Mouse (Mus musculus): ENCODE results near the gene Gm17720. TPM values are rescaled to one million over a fixed set of nuclear protein-coding genes. Genes with fewer than 3 reads are reported as not detected.

Gm17720 gene
- total and polyA plus RNA-seq, 2 experiments from 2014 or later: not detected

DNA sequence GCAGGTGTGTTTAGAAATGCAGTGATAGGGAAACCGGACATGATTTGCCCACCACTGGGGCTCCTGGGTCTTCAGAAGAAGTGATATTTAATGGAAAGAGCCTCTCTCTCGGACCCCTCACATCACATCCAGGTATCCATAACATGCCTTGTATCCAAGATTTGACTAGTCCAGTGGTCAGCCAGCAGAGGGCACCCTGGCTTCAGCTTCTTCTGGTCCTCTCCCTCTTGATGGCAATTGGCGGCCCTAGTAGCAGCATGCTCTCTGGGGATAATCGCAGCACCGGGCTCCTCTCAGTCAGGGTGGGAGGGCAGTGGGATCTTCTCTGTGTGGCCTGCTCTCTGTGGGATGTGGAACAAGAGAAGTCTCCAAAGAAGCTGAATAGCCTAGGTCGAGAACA, 17.2 kb upstream of the Gm17720 start:
- TF ChIP-seq CTCF (IDR thresholded peaks at IDR 0.05; ENCODE audit: low read depth): peak; percentile 74
- WGBS: 46% methylated on average over 6 of the region's 6 CpGs
- peak; percentile 65 for DNase-seq (ENCODE audit: low spot score)

DNA sequence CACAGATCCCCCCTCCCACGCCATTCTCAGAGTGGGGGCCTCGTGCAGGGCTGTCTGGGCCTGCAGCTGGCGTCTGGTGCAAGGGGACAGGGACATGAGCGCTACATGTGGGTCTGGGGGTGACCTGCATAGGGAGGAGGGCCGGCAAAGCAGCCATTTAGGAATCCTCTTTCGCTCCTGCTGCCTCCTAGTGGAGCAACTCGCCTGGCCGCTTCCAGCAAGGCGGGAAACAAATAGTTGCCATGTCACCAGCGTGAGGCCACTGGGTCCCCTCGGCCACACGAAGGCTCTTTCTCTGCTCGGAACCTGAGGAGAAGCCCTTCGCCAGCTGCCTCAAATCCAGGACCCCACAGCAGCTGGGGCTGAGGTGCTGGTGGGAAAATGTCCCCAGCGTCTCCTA, 877 bp downstream of the Gm17720 start:
- Histone ChIP-seq H3K27ac (no peak overlapping the region), H3K9ac (replicated peaks; ENCODE audit: low read length) (no peak overlapping the region), H3K4me1 (ENCODE audit: insufficient read depth, low read length) (no peaks in the 10 kb centered on the region), H3K9me3 (ENCODE audit: low read length) (no peaks in the 10 kb centered on the region), H3K36me3 (ENCODE audit: insufficient read depth, low read length) (no peaks in the 10 kb centered on the region), H3K4me3 (ENCODE audit: low read length) (no peak overlapping the region), H3K27me3 (ENCODE audit: insufficient read depth, low read length) (no peaks in the 10 kb centered on the region), H3K4me2 (ENCODE audit: low read depth, low read length) (no peak overlapping the region)
- ATAC-seq (no peak), DNase-seq (ENCODE audit: low spot score) (no peak)
- 88% methylated on average over 15 of the region's 15 CpGs for WGBS
- no peak for TF ChIP-seq CTCF (IDR thresholded peaks at IDR 0.05; ENCODE audit: low read depth)

More for the DNA sequence above, 17.2 kb upstream of the Gm17720 start:
- Histone ChIP-seq H3K27me3 (ENCODE audit: insufficient read depth, low read length) (no peaks in the 10 kb centered on the region), H3K4me3 (ENCODE audit: low read length) (no peak overlapping the region), H3K36me3 (ENCODE audit: insufficient read depth, low read length) (no peaks in the 10 kb centered on the region), H3K27ac (no peak overlapping the region), H3K9ac (replicated peaks; ENCODE audit: low read length) (no peak overlapping the region), H3K4me2 (ENCODE audit: low read depth, low read length) (no peak overlapping the region), H3K4me1 (ENCODE audit: insufficient read depth, low read length) (no peaks in the 10 kb centered on the region), H3K9me3 (ENCODE audit: low read length) (no peaks in the 10 kb centered on the region)
- ATAC-seq: peak; percentile 40; the same call in 1 of the 2 replicates

DNA sequence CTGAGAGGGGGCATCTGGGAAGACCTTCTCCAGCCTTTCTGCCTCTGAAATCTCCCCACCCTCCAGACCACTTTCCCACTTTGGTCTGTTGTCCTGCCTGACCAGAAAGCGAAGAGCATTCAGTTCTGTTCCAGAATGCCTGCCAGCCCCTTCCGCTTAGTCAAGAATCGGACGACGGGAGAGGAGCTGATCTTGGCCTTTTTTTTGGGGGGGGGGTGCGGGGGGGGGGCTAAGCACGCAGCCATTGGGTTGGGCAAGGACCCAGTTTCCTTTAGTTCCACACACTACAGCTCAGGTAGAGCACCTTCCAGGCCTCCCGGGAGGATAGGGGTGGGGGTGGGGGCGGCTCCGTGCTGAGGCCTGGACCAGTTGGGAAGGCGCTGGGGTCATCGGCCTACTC, 1.6 kb downstream of the Gm17720 start, which contains the start of gene Gm21964:
Gm21964 (plus strand) TSS at position 301 of the 400 bp plus-strand sequence.
- Histone ChIP-seq H3K4me3 (ENCODE audit: low read length) (no peak within 1 kb of the TSS), H3K36me3 (ENCODE audit: insufficient read depth, low read length) (no peaks in the 10 kb centered on the region), H3K4me2 (ENCODE audit: low read depth, low read length) (no peak within 1 kb of the TSS), H3K27me3 (ENCODE audit: insufficient read depth, low read length) (no peaks in the 10 kb centered on the region), H3K27ac (no peak within 1 kb of the TSS), H3K4me1 (ENCODE audit: insufficient read depth, low read length) (no peaks in the 10 kb centered on the region), H3K9ac (replicated peaks; ENCODE audit: low read length) (no peak within 1 kb of the TSS), H3K9me3 (ENCODE audit: low read length) (no peaks in the 10 kb centered on the region)
- TF ChIP-seq CTCF (IDR thresholded peaks at IDR 0.05; ENCODE audit: low read depth): no peak
- WGBS: 89% methylated on average over 12 of the region's 12 CpGs
- no peak for ATAC-seq
- DNase-seq (ENCODE audit: low spot score): no peak

DNA sequence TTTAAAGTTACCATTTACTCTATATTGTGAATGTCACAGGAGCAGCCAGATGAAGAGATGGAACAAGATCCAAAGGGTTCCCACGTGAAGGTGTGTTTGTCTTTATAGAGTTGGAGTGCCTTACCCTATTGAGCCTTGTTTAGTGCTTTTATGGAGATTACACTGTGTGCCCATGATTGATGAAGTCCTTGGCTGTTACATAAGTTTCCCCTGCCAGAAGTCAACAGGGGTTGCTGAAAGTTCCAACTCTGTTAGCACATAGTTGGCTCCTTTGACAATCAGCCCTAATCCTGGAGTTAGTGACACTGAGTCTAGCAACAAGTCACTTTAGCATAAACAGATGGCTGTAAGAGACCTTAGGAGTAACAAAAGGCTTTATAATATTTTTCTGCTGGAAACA, 10.7 kb downstream of the Gm17720 start:
- Histone ChIP-seq H3K9ac (replicated peaks; ENCODE audit: low read length) (no peak overlapping the region), H3K27me3 (ENCODE audit: insufficient read depth, low read length) (no peaks in the 10 kb centered on the region), H3K9me3 (ENCODE audit: low read length) (peaks cover 11% of the 10 kb centered on the region; the same call in 1 of the 2 replicates), H3K27ac (no peak overlapping the region), H3K36me3 (ENCODE audit: insufficient read depth, low read length) (peaks cover 29% of the 10 kb centered on the region), H3K4me1 (ENCODE audit: insufficient read depth, low read length) (no peaks in the 10 kb centered on the region), H3K4me2 (ENCODE audit: low read depth, low read length) (no peak overlapping the region), H3K4me3 (ENCODE audit: low read length) (no peak overlapping the region)
- no peak for TF ChIP-seq CTCF (IDR thresholded peaks at IDR 0.05; ENCODE audit: low read depth)
- ATAC-seq: peak; percentile 71; the same call in 1 of the 2 replicates
- peak; percentile 63 for DNase-seq (ENCODE audit: low spot score)
- 25% methylated on average over 1 of the region's 1 CpGs for WGBS

DNA sequence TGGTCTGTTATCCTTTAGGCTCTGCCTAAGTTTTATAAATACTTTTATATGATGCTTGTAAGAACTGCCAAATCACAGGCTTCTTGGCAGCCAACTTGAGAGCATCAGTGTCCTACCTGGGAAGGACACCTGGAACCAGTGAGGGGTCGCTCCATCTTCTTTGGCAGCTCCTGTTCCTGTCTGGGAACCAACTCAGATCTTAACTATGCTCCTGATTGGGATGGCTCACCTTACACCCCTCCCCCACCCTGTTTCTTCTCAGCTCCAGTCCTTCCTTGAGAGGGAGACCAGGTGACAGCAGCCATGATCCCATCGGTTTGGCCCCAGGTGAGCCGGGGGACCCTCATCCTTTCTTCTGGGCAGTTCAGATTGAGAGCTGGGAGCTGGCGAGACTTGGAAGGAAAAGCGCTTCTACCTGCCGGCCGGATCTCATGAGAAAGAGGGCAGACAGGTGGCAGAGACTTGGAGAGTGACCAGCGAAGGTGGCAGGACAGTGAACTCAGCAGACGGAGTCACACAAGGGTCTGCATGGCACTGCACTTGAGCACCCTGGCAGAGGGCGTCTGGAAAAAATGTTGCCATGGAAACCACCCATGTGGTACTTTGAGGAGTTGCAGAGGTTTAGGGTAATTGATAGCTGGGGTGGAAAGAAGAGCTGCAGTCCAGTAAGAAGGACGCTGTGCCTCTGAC, 20.0 kb downstream of the Gm17720 start:
- H3K27ac ChIP-seq: no peak overlapping the region
- 76% methylated on average over 11 of the region's 11 CpGs for WGBS
- DNase-seq (ENCODE audit: low spot score): no peak
- TF ChIP-seq CTCF (IDR thresholded peaks at IDR 0.05; ENCODE audit: low read depth): no peak
- H3K9me3 ChIP-seq (ENCODE audit: low read length): peaks cover 4% of the 10 kb centered on the region; the same call in 1 of the 2 replicates
- 0 out of 2 replicates have a peak, but pooled peaks cover 10% of the 10 kb centered on the region for H3K4me1 ChIP-seq (ENCODE audit: insufficient read depth, low read length)
- ATAC-seq: no peak
- H3K36me3 ChIP-seq (ENCODE audit: insufficient read depth, low read length): peaks cover 35% of the 10 kb centered on the region
- no peak overlapping the region for H3K9ac ChIP-seq (replicated peaks; ENCODE audit: low read length)
- no peak overlapping the region for H3K4me3 ChIP-seq (ENCODE audit: low read length)
- no peak overlapping the region for H3K4me2 ChIP-seq (ENCODE audit: low read depth, low read length)
- H3K27me3 ChIP-seq (ENCODE audit: insufficient read depth, low read length): no peaks in the 10 kb centered on the region

DNA sequence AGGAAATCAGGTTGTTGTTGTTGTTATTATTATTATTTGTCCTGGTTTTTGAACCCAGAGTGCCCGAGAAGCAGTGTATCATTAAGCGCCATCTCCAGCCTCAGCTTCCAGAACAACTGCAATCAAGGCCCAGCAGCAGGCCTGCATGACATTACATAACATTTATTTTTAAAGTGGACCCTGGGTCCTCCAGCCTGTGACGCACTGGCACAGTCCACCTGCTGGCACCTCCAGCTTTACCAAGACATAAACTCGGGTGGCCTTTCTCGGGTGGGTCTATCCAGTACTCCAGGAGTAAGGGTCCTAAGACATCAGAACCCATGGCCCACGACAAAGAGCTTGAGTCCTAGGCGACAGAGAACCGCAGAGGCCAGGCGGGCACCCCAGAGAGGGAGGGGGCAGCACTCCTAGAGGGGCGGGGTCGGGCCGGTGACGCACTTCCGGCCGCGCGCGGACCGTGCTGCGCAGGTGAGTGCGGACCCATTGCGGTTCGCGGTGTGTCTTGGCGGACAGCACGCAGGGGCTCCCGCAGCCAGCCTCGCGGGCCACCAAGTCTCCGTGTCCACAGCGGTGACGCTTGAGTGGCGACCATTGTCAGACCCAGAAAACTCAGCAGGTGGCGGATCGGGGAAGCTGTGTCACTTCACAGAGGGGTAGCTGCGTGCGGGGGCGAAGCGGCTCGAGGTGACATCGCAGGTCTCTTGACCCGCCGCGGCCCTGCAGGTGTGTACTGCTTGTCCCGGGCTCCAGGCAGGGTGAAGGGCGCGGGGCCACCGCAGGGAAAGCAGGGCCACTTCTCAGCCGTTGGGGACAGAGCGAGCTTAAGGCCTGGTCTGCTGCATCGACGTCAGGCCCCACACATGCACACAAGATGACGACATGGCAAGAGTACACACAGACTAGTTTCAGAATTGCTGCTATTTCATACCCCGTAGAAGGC, 23.0 kb downstream of the Gm17720 start, which contains the start of gene Zfp612:
Zfp612 (plus strand) TSS at position 465 of the 940 bp plus-strand sequence.
- peaks cover 14% of the 10 kb centered on the region; the same call in 1 of the 2 replicates for H3K36me3 ChIP-seq (ENCODE audit: insufficient read depth, low read length)
- ATAC-seq: peak; percentile 96
- H3K4me3 ChIP-seq (ENCODE audit: low read length): peak within 1 kb of the TSS; percentile 66
- H3K9me3 ChIP-seq (ENCODE audit: low read length): no peaks in the 10 kb centered on the region
- peak; percentile 83 for DNase-seq (ENCODE audit: low spot score)
- 6% methylated on average over 53 of the region's 54 CpGs for WGBS
- H3K27me3 ChIP-seq (ENCODE audit: insufficient read depth, low read length): no peaks in the 10 kb centered on the region
- peak within 1 kb of the TSS; percentile 91 for H3K4me2 ChIP-seq (ENCODE audit: low read depth, low read length)
- peak within 1 kb of the TSS; percentile 67 for H3K27ac ChIP-seq
- TF ChIP-seq CTCF (IDR thresholded peaks at IDR 0.05; ENCODE audit: low read depth): no peak; the same call in 1 of the 2 replicates
- H3K4me1 ChIP-seq (ENCODE audit: insufficient read depth, low read length): 0 out of 2 replicates have a peak, but pooled peaks cover 10% of the 10 kb centered on the region
- H3K9ac ChIP-seq (replicated peaks; ENCODE audit: low read length): peak within 1 kb of the TSS; percentile 69

Measured in hindbrain, postnatal 0 days (tissue).